Mouse (Mus musculus): ENCODE data around the gene Zmym1. TPM values are rescaled to one million over a fixed set of nuclear protein-coding genes. Genes with fewer than 3 reads are reported as not detected.

Zmym1 gene
- 17.3 and 17.6 TPM in 2 replicates for total RNA-seq (2012; rRNA removed)
- polyA plus RNA-seq (2012; ENCODE audit: insufficient read depth in 1 of 2, insufficient read length in 2 of 2, low read depth in 1 of 2, low replicate concordance in 2 of 2, missing spikeins in 1 of 2), result 10 to 100 TPM in 1 of 2 experiments, not detected in 1; 13.2 TPM

DNA sequence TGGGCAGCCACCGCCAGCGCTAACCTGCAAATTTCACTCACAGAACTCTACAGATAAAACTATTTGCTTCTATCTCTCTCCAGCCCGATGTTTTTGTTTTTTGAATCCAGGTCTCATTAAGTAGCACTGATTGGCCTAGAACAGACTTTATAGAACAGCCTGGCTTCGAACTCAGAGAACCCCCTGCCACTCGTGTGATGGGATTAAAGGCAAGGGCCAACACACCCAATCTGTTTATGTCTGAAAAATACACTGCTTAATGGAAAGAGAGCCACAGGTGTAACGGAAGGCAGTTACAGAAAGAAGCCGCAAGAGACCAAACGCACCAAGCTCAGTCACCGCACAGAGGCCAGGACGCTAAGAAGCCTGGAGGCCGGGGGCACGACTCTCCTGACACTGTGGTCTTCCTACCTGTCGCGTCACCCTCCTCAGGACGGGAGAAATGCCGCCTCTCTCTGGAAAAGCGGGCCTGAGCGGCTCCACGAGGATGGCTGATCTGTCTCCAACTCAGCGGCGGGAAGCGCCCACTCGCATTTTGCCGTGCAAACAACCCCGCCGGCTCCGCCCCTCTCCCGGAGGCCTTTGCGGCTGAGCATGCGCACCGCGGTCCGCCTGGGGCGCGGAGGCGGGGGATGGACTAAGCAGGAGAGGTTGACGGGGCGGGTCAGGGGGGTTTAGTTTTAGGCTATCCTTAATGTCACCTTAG is at the start of gene Zmym1:
Zmym1 (minus strand) TSS at position 568 of the 706 bp plus-strand sequence.
- H3K9ac ChIP-seq (ENCODE audit: control insufficient read depth, low read depth, low read length, poor library complexity, severe bottlenecking), result peak within 1 kb of the TSS; percentile 94
- no peaks in the 10 kb centered on the region for H3K27me3 ChIP-seq (ENCODE audit: control insufficient read depth in 1 of 2, insufficient read depth in 2 of 2, low read length in 2 of 2)
- TF ChIP-seq MAZ (IDR thresholded peaks at IDR 0.05; ENCODE audit: low read depth, low read length) (peak; percentile 57; the same call in 1 of the 2 replicates), POLR2A (IDR thresholded peaks at IDR 0.05; ENCODE audit: control insufficient read depth in 1 of 2, insufficient read depth in 1 of 2, low read depth in 1 of 2, low read length in 2 of 2, poor library complexity in 1 of 2) (peak; percentile 73 to 96), ZMIZ1 (IDR thresholded peaks at IDR 0.05; ENCODE audit: low read depth, low read length) (peak; percentile 83; the same call in 1 of the 2 replicates), SIN3A (IDR thresholded peaks at IDR 0.05; ENCODE audit: low read length) (peak; percentile 87), MEF2A (IDR thresholded peaks at IDR 0.05; ENCODE audit: extremely low read depth, insufficient replicate concordance, low read depth, low read length, poor library complexity, severe bottlenecking) (no peak), ELF1 (IDR thresholded peaks at IDR 0.05; ENCODE audit: low read depth, low read length) (peak; percentile 18; the same call in 1 of the 2 replicates), HCFC1 (IDR thresholded peaks at IDR 0.05; ENCODE audit: low read depth, low read length) (peak; percentile 86), TBP (IDR thresholded peaks at IDR 0.05; ENCODE audit: low read depth, low read length) (peak; percentile 59; the same call in 1 of the 2 replicates), NRF1 (IDR thresholded peaks at IDR 0.05; ENCODE audit: insufficient read depth, low read depth, low read length, poor library complexity, severe bottlenecking) (peak; percentile 99; the same call in 1 of the 2 replicates), MAX (IDR thresholded peaks at IDR 0.05; ENCODE audit: low read length) (0 out of 2 replicates have a peak, but pooled peaks have one; percentile 48), POLR2AphosphoS2 (IDR thresholded peaks at IDR 0.05; ENCODE audit: low read length) (peak; percentile 85; the same call in 1 of the 2 replicates), E2F4 (IDR thresholded peaks at IDR 0.05; ENCODE audit: borderline replicate concordance, low read depth, low read length) (peak; percentile 61; the same call in 1 of the 2 replicates), ZKSCAN1 (IDR thresholded peaks at IDR 0.05; ENCODE audit: low read depth, low read length) (no peak), GABPA (IDR thresholded peaks at IDR 0.05; ENCODE audit: low read depth, low read length) (no peak), TCF12 (IDR thresholded peaks at IDR 0.05; ENCODE audit: low read depth, low read length) (peak; percentile 67), USF1 (IDR thresholded peaks at IDR 0.05; ENCODE audit: low read depth, low read length) (no peak), NELFE (IDR thresholded peaks at IDR 0.05; ENCODE audit: low read depth, low read length) (peak; percentile 81), UBTF (IDR thresholded peaks at IDR 0.05; ENCODE audit: borderline replicate concordance, insufficient read depth, low read depth, low read length) (no peak), MXI1 (IDR thresholded peaks at IDR 0.05; ENCODE audit: low read depth, low read length) (peak; percentile 93)
- peak; percentile 94 for DNase-seq (ENCODE audit: low read depth, low spot score)
- H3K4me3 ChIP-seq (ENCODE audit: control insufficient read depth in 1 of 2, insufficient read depth in 1 of 2, low read depth in 2 of 2, low read length in 2 of 2), result peak within 1 kb of the TSS; percentile 93 to 96
- H3K9me3 ChIP-seq (replicated peaks; ENCODE audit: insufficient read depth, low read length), result no peaks in the 10 kb centered on the region
- H3K36me3 ChIP-seq (ENCODE audit: control insufficient read depth in 1 of 2, insufficient read depth in 2 of 2, low read length in 2 of 2), result peaks cover 7 to 10% of the 10 kb centered on the region in 2 experiments
- peak within 1 kb of the TSS; percentile 65 for H3K27ac ChIP-seq (ENCODE audit: control insufficient read depth, low read depth, low read length)
- peaks cover 0 to 14% of the 10 kb centered on the region in 2 experiments; a peak in 2 of 4 replicates for H3K4me1 ChIP-seq (ENCODE audit: control insufficient read depth in 1 of 2, insufficient read depth in 2 of 2, low read length in 2 of 2)
- H3K79me2 ChIP-seq (ENCODE audit: control insufficient read depth, insufficient read depth, low read length, poor library complexity), result peaks cover 17% of the 10 kb centered on the region

All from MEL (cell line).